Mouse (Mus musculus): ENCODE results near the gene Zmynd8. TPM values are rescaled to one million over a fixed set of nuclear protein-coding genes. Genes with fewer than 3 reads are reported as not detected.
A peak's percentile ranks its signal among the peaks of the same experiment; 100 is the strongest.

Gene Zmynd8
- total RNA-seq (2014; fragmentation: Nextera tagmentation) (144 and 153 TPM in 2 replicates), total RNA-seq (2017) (42.5 and 54.5 TPM in 2 replicates), polyA plus RNA-seq (2012) (69.5 and 82.4 TPM in 2 replicates)

DNA sequence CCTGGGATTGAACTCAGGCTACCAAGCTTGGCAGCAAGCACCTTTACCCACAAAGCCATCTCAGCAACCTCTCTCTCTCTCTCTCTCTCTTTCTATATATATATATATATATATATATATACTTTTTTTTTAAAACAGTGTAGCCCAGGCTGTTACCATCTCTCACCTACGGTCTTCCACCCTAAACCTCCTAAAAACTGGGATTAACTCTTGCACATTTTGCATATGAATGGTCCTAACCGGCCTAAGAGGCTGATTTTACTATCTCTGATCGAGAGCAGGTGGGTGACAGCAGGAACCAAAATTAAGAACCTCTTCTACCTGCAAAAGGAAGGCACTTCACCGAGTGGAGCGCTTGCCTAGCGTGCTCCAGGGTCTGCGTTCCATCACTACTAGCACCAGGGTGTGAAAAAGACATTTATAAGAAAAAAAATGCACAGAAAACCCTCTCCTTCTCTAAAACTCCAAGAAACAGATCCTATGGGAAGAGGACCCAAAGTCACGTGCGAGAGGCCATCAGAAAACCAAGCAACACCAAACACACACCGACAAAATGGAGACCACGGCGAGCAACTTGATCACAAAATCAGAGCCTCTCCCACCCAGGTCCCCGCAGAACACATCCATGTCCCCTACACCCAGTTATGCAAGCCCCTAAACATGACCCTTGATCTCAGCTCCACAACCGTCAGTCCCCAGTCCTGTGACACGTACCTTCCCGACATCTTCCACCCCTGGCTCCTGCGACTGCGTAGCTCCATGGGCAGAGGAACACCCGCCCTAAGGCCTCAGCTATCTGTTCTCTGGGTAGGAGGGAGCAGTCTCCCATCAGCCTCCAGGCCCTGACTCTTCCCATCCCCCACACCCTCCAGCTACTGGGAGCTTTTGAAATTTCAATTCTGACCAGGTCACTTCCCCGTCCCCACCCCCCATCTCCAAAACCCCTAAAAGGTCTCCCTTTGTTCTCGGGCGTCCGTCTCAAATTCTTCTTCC is at the start of gene Zmynd8:
Gene Zmynd8 (minus strand): TSS at position 815 of the 993 bp plus-strand sequence.
- DNase-seq (ENCODE audit: low spot score), result no peak
- H3K36me3 ChIP-seq (replicated peaks), result no peaks in the 10 kb centered on the region
- peaks cover 10% of the 10 kb centered on the region for H3K27me3 ChIP-seq (ENCODE audit: insufficient read depth, low read length)
- peaks cover 47% of the 10 kb centered on the region for H3K4me1 ChIP-seq (ENCODE audit: insufficient read depth, low read depth, low read length)
- ATAC-seq (ENCODE audit: extremely low read depth, insufficient number of reproducible peaks, low FRiP score, poor library complexity, severe bottlenecking), result no peak
- no peak within 1 kb of the TSS for H3K4me3 ChIP-seq (ENCODE audit: low read depth, low read length)
- no peaks in the 10 kb centered on the region for H3K9me3 ChIP-seq (replicated peaks)
- no peak for TF ChIP-seq GATA2 (IDR thresholded peaks at IDR 0.05; ENCODE audit: borderline replicate concordance, low read depth, low read length)
- TF ChIP-seq TAL1 (conservative IDR thresholded peaks at IDR 0.05; ENCODE audit: low read depth, low read length), result no peak
- TF ChIP-seq POLR2AphosphoS5 (IDR thresholded peaks at IDR 0.05; ENCODE audit: insufficient replicate concordance, low read depth, low read length), result no peak

DNA sequence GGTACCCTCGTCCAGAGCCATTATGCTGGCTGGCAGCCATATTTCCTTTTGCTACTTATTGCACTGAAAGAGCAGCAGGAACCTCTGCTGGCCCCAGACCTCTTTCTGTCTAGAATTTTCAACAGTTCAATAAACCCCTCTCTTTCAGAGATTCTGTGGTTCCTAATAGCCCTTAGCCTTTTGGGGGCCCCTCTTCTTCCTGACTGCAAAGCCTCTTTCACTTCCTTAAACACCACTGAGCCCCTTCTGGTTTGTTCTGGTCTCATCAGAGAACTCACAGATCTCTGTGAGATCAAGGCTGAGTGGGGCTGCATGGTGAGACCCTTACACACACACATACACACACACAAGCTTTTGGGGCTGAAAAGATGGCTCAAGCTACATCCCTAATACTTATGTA is 49.2 kb upstream of the Zmynd8 start:
- no peaks in the 10 kb centered on the region for H3K9me3 ChIP-seq (replicated peaks)
- H3K4me3 ChIP-seq (ENCODE audit: low read depth, low read length), result no peak overlapping the region
- no peak for TF ChIP-seq CTCF (IDR thresholded peaks at IDR 0.05; ENCODE audit: low read depth, low read length)
- no peak for TF ChIP-seq POLR2AphosphoS5 (IDR thresholded peaks at IDR 0.05; ENCODE audit: insufficient replicate concordance, low read depth, low read length)
- TF ChIP-seq GATA2 (IDR thresholded peaks at IDR 0.05; ENCODE audit: borderline replicate concordance, low read depth, low read length), result no peak
- no peak for TF ChIP-seq TAL1 (conservative IDR thresholded peaks at IDR 0.05; ENCODE audit: low read depth, low read length)
- TF ChIP-seq GATA1 (IDR thresholded peaks at IDR 0.05; ENCODE audit: borderline replicate concordance, low read length), result no peak
- peaks cover 5% of the 10 kb centered on the region; the same call in 1 of the 2 replicates for H3K27me3 ChIP-seq (ENCODE audit: insufficient read depth, low read length)
- peaks cover 6% of the 10 kb centered on the region for H3K4me1 ChIP-seq (ENCODE audit: insufficient read depth, low read depth, low read length)
- ATAC-seq (ENCODE audit: extremely low read depth, insufficient number of reproducible peaks, low FRiP score, poor library complexity, severe bottlenecking) (no peak), DNase-seq (ENCODE audit: low spot score) (no peak)
- no peaks in the 10 kb centered on the region for H3K36me3 ChIP-seq (replicated peaks)

DNA sequence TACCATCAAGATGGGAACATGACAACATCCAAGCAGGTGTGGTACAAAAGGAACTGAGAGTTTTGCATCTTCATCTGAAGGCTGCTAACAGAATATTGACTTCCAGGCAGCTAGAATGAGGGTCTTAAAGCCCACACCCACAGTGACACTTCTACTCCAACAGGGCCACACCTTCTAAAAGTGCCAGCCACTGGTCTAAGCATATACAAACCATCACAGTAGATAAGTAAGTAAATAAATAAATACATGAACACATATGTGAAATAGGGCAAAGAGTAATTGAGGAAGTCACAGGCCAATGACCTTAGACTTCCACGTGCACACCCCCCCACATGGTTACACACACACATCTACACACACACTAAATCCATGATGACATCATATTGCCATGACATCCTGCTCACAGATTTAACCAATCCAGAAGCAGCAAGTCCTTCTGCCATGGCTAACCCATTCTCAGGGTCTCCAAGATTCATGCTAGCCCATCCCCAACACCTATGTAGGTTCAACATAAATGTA is 47.3 kb upstream of the Zmynd8 start:
- H3K9me3 ChIP-seq (replicated peaks), result no peaks in the 10 kb centered on the region
- peaks cover 6% of the 10 kb centered on the region for H3K4me1 ChIP-seq (ENCODE audit: insufficient read depth, low read depth, low read length)
- H3K27me3 ChIP-seq (ENCODE audit: insufficient read depth, low read length), result no peaks in the 10 kb centered on the region
- ATAC-seq (ENCODE audit: extremely low read depth, insufficient number of reproducible peaks, low FRiP score, poor library complexity, severe bottlenecking), result no peak
- TF ChIP-seq CTCF (IDR thresholded peaks at IDR 0.05; ENCODE audit: low read depth, low read length) (no peak), POLR2AphosphoS5 (IDR thresholded peaks at IDR 0.05; ENCODE audit: insufficient replicate concordance, low read depth, low read length) (no peak), TAL1 (conservative IDR thresholded peaks at IDR 0.05; ENCODE audit: low read depth, low read length) (no peak), GATA2 (IDR thresholded peaks at IDR 0.05; ENCODE audit: borderline replicate concordance, low read depth, low read length) (no peak), GATA1 (IDR thresholded peaks at IDR 0.05; ENCODE audit: borderline replicate concordance, low read length) (no peak)
- H3K4me3 ChIP-seq (ENCODE audit: low read depth, low read length), result no peak overlapping the region
- DNase-seq (ENCODE audit: low spot score), result no peak
- H3K36me3 ChIP-seq (replicated peaks), result no peaks in the 10 kb centered on the region

DNA sequence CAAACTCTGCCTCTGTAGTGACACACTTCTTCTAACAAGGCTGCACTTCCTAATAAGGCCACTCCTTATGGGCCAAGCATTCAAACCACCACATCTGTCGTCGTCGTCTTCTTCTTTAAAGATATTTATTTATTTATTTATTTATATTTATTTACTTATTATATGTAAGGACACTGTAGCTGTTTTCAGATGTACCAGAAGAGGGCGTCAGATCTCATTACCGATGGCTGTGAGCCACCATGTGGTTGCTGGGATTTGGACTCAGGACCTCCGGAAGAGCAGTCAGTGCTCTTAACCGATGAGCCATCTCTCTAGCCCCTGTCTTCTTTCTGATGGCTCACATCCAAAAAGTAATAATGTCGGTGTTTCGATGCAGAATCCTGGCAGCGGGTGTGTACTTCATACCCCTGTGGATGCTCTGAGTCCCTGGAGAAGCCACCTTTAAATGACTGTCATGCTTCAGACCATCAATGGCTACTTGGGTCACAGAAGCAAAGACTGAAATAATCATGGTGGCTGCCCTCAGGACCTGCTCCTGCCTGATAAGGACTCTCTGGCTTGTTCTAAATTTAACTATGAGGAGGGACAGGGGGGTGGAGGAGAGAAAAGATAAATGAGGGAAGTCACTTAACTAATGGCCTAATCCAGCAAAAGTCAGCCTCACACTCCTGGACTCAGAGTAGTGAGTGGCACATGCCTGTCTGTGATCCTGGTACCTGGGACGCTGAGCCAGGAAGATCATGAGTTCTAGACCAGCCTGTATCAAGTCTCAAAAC is 45.9 kb upstream of the Zmynd8 start:
- no peaks in the 10 kb centered on the region for H3K9me3 ChIP-seq (replicated peaks)
- H3K27me3 ChIP-seq (ENCODE audit: insufficient read depth, low read length), result no peaks in the 10 kb centered on the region
- DNase-seq (ENCODE audit: low spot score), result no peak
- TF ChIP-seq POLR2AphosphoS5 (IDR thresholded peaks at IDR 0.05; ENCODE audit: insufficient replicate concordance, low read depth, low read length), result no peak
- TF ChIP-seq GATA1 (IDR thresholded peaks at IDR 0.05; ENCODE audit: borderline replicate concordance, low read length), result no peak
- TF ChIP-seq TAL1 (conservative IDR thresholded peaks at IDR 0.05; ENCODE audit: low read depth, low read length), result no peak
- TF ChIP-seq GATA2 (IDR thresholded peaks at IDR 0.05; ENCODE audit: borderline replicate concordance, low read depth, low read length), result no peak
- no peak for TF ChIP-seq CTCF (IDR thresholded peaks at IDR 0.05; ENCODE audit: low read depth, low read length)
- H3K4me3 ChIP-seq (ENCODE audit: low read depth, low read length), result no peak overlapping the region
- H3K4me1 ChIP-seq (ENCODE audit: insufficient read depth, low read depth, low read length), result peaks cover 6% of the 10 kb centered on the region
- peak; percentile 45 for ATAC-seq (ENCODE audit: extremely low read depth, insufficient number of reproducible peaks, low FRiP score, poor library complexity, severe bottlenecking)
- no peaks in the 10 kb centered on the region for H3K36me3 ChIP-seq (replicated peaks)

DNA sequence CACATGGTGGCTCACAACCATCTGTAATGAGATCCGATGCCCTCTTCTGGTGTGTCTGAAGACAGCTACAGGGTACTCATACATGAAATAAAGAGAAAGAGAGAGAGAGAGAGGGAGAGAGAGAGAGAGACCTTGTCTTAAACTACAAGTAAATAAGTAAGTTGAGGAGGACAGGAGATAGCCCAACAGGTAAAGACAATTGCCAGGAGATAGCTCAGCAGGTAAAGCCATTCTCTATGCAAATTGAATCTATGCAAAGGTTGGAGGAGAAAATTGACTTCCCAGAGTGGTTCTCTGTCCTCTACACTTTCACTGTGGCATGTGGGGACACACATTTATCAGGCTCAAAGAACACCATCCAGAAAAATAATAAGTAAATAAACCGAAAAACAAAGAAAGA is 44.3 kb upstream of the Zmynd8 start:
- TF ChIP-seq GATA2 (IDR thresholded peaks at IDR 0.05; ENCODE audit: borderline replicate concordance, low read depth, low read length), result no peak
- no peak for TF ChIP-seq GATA1 (IDR thresholded peaks at IDR 0.05; ENCODE audit: borderline replicate concordance, low read length)
- Histone ChIP-seq H3K36me3 (replicated peaks) (no peaks in the 10 kb centered on the region), H3K27me3 (ENCODE audit: insufficient read depth, low read length) (no peaks in the 10 kb centered on the region), H3K9me3 (replicated peaks) (no peaks in the 10 kb centered on the region), H3K4me1 (ENCODE audit: insufficient read depth, low read depth, low read length) (peaks cover 6% of the 10 kb centered on the region), H3K4me3 (ENCODE audit: low read depth, low read length) (no peak overlapping the region)
- ATAC-seq (ENCODE audit: extremely low read depth, insufficient number of reproducible peaks, low FRiP score, poor library complexity, severe bottlenecking), result no peak
- no peak for DNase-seq (ENCODE audit: low spot score)

DNA sequence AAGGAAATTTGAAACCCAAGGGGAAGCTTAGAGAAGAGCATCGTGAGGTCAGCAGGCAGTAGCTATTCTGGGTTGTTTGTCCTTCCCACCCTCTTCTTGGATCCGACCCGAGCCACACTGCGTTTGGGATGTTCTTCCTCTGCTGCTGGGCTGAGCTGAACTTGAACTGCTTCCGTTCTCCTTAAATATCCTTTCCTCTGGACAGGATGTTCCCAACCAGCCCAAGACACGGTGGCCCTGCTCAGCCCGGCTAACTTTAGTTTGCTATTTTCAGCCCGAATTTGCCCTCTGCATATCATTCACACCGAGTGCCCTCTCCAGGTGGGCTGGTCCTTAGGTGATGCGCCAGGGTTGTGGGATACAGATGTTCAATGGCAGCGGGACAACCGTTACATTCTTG is 37.3 kb upstream of the Zmynd8 start:
- Histone ChIP-seq H3K27me3 (ENCODE audit: insufficient read depth, low read length) (peaks cover 13% of the 10 kb centered on the region), H3K9me3 (replicated peaks) (no peaks in the 10 kb centered on the region), H3K4me3 (ENCODE audit: low read depth, low read length) (no peak overlapping the region), H3K4me1 (ENCODE audit: insufficient read depth, low read depth, low read length) (no peaks in the 10 kb centered on the region), H3K36me3 (replicated peaks) (no peaks in the 10 kb centered on the region)
- DNase-seq (ENCODE audit: low spot score) (no peak), ATAC-seq (ENCODE audit: extremely low read depth, insufficient number of reproducible peaks, low FRiP score, poor library complexity, severe bottlenecking) (no peak)
- TF ChIP-seq POLR2AphosphoS5 (IDR thresholded peaks at IDR 0.05; ENCODE audit: insufficient replicate concordance, low read depth, low read length) (no peak), TAL1 (conservative IDR thresholded peaks at IDR 0.05; ENCODE audit: low read depth, low read length) (no peak), GATA1 (IDR thresholded peaks at IDR 0.05; ENCODE audit: borderline replicate concordance, low read length) (no peak), CTCF (IDR thresholded peaks at IDR 0.05; ENCODE audit: low read depth, low read length) (no peak), GATA2 (IDR thresholded peaks at IDR 0.05; ENCODE audit: borderline replicate concordance, low read depth, low read length) (no peak)

Measured in G1E (cell line).